Mouse (Mus musculus): ENCODE results near the gene Arhgap20.
A peak's percentile ranks its signal among the peaks of the same experiment; 100 is the strongest.

Arhgap20 gene

DNA sequence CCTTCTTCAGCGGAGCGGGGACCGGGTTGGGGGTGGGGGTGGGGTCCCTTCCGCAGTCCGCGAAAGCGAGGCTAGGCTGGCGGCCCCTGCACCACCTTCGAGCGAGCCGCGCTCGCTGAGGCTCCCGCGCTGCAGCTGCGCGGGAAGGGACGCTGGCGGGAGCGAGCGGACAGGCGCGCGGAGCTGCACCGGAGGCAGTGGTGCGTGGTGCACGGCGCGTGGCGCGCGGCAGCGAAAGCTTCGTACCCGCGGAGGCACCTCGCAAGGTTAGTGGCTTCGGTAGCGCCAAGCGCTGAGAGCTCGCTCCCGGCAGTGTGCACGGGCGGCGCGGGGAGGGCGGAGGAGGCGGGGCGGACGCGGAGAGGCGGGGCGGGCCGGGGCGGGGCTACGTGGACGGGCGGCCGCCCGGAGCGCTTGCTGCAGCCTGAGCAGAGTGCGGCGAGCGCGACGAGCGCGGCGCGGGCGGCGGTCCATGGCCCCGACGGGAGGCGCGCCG, at the start of gene Arhgap20:
Gene Arhgap20, plus strand, starts transcription at position 417 of the 496 bp plus-strand sequence.
- DNase-seq (ENCODE audit: low spot score) = peak; percentile 76

DNA sequence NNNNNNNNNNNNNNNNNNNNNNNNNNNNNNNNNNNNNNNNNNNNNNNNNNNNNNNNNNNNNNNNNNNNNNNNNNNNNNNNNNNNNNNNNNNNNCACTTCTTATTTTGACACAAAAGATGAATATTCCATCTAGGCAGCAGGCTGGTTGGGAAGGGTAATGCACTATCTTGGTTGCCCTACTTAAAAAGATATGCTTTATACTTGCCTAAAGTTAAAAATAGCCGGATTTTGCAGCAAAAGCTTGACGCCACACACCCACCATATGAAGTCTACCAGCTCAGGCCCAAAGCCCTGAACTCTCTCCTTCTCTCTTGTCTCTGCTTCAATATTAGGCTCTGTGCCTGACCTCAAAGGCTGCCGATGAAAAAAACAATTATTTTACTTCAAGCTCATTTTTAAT, 46.3 kb upstream of the Arhgap20 start:
- DNase-seq (ENCODE audit: low spot score) = no peak

DNA sequence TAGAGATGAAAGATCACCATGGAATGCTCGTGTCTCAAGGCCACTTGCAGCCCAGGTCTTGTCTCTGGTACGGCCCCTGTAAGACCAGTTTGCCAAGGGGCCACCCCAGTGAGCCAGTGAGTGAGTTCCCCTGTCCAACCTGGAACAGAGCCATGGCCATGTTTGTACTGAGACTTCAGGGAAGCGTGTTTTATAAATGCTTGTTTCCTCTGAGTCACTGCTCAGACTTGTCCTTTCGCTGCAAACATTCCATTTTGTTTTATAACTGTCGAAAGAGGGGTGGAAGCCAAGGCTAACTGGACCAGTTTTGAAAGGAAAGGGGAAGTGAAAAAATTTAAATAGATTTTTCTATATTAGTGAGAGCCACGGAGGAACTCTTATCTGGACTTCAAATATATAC, 37.2 kb upstream of the Arhgap20 start:
- no peak for DNase-seq (ENCODE audit: low spot score)

DNA sequence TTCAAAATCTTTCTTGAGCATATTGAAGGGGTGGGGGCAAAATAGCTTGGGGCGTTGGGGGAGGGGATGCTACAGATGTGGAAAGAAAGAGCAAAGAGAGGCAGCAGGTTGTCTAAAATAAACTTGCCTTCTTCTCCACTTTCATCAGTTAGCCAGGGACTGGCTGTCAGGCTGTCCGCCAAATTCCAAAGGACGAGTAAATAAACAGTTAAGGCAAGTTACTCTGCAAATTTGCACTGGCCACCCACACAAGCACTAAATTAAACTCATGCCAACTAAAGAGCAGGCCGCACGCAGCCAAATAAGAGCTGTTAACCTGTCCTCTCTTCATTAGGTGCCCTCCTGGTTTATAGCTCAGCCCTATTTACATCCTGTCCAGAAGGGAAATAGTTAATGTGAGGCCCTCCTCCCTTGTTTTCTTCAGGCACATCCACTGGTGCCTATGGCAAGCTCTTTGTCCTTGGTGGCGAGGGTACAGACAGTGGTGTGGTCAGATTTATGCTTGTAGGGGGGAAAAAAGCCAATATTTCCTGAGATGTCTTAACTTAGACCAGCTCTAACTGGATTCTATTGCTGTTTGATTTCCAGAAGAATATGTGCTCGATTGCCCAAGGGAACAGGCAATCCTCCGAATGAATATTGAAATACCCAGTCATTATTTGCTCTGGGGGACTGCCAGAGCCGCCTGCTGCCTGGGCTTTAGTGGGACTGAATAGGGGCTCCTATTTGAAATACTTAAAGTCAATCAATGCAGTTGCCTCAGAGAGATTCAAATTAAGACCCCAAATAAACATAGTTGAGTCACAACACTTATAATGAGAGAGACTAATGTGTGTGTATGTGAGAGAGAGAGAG, 29.7 kb upstream of the Arhgap20 start:
- no peak for DNase-seq (ENCODE audit: low spot score)

DNA sequence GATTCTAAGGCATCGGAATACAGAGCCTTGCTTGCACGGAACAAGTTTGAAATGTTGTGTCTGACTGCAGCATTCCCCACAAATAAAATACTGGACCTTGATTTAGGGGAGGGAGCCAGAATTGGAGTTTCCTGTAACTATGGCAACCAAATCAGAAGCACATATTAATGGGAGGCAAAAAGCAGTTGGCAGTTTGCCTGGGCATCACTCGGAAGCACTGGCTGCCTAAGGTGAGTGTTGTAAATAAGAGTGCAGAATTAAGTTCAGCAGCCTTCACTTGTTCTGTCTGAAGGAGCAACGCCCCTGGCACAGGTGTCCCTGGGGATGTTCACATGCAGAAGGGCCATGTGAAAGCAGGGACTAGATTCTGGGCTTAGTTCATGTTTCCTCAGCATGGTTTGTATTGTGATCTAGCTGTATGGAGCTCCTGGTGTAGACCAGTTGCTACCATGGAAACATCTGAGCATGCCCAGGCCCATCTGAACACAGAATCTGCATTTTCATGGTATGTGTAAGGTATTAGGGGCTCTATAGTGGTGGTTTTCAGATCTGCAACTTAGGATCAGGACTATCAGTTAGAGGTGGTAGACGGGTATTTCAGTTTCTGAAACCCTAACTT, 28.3 kb upstream of the Arhgap20 start:
- DNase-seq (ENCODE audit: low spot score) = no peak

DNA sequence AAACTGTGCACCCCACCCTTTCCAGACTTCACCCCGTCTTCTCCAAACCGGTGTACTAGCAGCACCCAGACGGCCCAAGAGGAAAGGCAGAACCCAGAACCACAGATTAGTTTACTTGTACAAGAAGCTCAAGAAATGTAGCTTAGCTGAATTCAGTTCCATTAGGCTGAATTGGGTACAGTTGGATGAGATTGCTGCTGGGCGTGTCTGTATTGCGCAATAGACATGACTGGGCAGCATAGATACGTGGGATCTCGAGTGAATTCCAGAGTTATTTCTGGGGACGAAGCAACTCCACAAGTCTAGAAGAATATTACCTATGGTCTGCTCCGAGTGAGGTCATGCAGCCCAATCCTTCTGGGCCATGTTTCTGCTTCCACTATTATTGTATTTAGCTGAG, 26.8 kb upstream of the Arhgap20 start:
- DNase-seq (ENCODE audit: low spot score) = no peak

DNA sequence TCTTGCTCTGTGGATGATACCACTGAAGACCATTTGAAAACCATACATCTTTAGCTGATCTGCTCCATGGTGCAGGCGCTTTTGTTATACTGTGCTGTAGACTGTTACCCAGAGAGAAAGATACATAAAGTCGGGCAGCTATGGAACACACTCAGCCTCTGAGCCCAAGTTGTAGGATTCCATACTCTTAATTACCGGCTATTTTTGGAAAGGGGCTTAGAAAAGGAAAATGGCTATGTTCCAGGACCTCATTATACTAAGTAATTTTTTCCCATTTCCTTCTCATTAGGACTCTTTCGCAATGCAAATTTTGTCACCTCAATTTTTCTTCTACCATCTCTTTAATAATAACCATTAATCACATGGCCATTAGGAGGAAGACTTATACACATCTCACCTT, 25.3 kb upstream of the Arhgap20 start:
- DNase-seq (ENCODE audit: low spot score) = no peak

DNA sequence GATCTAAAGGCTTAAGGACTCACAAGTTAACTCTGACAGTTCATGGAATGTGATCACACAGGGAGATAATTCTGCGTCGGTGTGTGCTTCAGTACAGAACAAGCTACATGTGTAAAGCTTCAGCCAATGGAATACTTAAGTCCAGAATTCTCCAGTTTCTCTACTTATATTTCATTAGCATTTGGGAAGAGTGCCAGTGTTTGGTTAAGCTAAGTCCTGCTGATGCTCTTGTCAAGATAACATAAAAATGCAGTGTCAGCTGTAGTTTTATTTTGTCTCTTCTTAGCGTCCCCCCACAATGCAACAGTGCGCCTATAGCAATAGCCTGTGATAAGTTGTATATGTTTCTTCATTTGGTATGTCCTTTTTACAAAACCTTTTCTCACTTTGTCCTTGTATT, 15.0 kb upstream of the Arhgap20 start:
- DNase-seq (ENCODE audit: low spot score) = no peak

DNA sequence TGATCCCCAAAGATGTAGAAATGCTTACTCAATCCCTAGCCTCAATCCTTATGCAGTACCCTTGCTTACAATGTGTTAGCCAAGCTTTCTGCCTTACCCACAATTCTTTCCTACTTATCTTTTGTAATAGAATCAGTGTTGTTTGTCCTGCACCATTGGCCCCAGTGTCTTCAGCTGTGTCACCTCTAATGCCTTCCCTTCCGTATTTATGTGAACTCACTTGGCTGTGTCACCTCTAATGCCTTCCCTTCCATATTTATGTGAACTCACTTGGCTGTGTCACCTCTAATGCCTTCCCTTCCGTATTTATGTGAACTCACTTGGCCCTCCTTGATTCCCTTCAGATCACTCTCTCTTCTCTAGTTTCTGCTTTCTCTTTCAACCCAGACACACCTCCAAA, 4.1 kb upstream of the Arhgap20 start:
- DNase-seq (ENCODE audit: low spot score) = no peak

DNA sequence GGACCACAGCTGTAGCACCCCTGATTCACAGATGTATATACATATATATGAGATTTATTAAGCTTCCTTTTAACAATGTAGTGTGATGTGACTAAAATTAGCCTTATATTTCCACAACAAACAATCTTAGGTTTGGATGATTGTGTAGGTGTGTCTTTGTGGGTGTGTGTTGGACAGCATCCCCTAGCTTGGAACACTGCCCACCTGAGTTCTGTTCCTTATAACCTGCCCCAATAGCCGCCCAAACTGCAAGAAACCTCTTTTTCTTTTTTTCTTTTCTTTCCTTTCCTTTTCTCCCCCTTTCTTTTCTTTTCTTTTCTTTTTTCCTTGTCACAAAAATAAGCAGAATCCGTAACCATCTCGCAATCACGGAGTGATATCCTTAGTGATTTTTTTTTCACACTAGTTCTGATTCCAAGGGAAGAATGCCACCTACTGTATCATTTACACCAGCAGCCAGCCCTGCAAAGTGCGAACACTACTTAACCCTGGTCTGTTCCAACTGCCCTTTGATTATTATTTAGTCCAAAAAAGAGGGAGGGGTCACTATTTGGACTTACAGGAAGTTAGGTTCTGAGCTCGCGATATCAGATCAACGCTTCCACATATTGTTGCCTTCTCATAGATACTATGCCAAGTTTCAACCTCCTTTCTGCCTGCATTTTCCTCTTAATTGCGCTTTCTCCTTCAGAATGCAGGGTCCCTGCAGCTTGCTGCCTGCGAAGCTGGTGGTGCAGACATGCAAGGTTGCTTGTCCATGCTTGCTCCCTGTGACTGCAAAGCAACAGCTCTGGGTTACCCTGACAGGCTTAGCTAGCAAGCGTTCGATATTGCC, 879 bp upstream of the Arhgap20 start:
- DNase-seq (ENCODE audit: low spot score) = peak; percentile 34

DNA sequence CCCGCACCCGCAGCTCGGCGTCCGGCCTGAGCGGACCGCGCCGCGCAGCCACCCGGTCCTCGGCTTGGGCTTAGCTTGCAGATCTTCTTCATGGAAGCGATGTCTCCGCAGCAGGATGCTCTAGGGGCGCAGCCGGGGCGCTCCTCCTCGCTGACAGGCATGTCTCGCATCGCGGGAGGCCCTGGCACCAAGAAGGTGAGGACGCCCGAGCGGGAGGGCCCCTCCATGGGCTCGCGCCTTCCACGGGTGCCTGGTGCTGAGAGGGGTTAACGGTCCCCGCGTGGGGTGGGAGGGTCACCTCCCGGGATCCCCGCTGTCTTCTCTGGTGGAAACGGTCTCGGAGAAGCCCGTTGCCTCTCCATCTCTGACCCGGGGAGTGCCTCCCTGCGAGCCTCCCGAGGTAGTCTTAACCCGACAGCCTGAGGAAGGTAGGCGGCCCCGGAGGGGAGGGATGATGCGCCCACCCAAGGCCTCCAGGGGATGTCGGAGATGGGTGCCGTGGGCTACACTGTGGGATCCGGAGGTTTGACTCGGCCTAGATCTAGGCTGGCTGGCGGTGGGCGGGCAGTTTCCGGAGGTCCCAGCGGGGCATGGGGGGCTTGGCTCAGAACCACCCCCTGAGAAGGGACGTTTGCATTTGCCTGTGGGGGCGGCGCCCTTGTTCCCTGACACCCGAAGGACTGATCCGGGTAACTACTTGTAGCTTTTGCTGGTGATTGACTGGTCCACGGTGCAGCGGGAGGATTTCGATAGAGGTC, 459 bp downstream of the Arhgap20 start:
- DNase-seq (ENCODE audit: low spot score) = peak; percentile 20

DNA sequence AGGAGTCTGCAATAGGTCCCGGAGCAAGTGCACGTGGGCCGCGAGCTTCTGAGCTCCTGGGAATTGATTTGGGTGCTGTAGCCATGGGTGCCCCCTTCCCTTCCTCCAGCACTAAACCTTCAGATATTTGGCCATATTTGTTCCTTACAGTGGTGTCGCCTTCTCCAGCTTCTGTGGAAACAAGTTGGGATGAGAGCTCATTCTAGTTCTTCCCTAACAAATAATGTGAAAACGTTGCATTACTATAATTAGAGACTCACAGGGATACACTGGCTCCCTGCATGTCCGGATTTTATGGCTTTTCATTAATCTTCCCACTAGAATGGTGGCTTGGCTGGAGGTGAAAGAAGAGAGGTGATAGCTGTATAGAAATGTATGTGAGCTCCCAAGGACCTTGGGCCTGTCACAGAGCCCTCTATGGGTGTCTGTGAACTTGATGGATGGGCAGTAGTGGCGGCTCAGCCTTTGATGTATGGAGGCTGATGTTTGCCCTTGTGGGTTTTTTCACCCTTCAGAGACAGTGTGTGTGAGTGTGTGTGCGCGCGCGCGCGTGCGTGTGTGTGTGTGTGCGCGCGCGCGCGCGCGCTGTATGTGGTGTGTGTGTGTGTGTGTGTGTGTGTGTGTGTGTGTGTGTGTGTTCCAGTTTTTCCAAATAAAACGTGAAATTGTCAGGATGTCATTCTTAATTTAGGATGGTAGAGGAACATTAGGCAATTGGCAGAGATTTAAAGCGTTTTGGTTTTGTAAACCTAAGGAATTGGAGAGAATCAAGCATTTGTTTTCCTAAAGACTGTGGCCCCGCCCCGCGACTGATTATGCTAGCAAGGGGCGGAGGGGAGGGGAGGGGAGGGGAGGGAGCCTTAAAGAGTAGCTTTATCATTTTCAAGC, 1.3 kb downstream of the Arhgap20 start:
- DNase-seq (ENCODE audit: low spot score) = peak; percentile 76

DNA sequence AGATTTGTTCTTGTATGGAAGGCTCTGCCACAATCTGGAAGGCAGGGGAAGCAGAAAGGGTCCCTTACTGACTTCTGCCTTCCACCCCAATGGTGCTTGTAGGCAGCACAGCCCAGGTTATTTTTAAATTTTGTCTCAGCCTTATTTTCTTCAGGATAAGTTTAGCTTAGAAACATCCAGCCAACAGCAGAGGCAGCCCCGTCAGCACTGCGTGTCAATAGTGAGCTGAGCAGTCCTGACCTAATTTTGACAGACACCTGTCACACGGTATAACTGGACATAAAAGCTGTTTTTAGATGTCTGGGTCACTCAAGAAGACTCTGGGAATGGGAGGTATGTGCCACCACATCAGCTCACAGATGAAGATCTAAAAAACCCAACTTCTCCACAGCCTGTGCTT, 9.1 kb downstream of the Arhgap20 start:
- DNase-seq (ENCODE audit: low spot score) = no peak

DNA sequence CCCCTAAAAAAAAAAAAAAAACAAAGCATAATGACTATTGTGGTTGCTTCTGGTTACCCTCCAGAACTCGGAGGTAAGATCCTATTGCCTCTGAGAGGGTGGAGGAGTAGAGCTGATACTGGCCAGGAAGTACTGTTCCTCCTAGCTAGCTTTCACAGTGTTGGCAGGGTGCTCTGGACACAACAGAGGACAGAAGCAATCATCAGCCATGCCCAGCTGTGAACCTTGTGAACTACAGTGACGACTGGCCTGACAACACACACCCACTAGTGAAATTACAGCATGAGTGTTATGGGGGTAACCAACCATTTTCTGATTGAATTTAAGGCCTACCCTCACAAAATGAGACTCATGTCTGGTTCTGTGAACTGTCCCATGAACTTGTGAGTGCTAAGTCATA, 11.3 kb downstream of the Arhgap20 start:
- no peak for DNase-seq (ENCODE audit: low spot score)

DNA sequence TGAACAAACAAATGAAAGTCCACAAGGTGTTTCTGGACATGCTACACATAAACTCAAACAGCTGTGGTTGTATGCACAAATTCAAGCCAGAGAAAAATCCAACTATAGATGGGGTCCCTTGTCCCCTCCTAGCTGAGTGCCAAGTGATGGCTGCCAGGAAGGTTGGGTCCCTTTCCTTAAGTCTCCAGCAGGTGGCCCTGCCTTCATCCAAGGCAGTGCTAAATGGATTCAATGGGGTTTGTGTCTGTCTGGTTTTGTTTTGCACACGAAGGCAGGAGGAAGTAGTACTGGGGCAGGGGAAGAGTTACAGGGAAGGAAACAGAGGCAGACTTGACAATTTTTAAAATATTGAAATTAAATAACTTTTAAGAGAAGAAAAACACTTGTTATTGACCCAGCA, 12.0 kb downstream of the Arhgap20 start:
- peak; percentile 71 for DNase-seq (ENCODE audit: low spot score)

DNA sequence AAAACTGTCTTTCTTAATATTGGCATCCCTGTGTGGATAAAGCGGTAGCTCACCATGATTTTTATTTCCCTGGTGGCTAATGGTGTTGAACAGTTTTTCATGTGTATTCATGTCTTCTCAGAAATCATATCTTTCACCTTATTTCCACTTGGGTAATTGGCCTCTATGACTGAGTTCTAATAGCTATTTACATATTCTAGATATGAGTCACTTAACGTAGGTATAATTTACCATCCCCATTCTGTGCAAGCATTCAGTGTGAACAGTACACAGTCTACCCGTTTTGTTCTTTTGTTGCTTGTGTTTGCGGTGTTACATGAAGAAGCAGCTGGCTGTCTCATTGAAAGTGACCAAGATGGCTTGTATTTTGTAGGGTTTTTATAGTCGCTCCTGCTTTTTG, 14.1 kb downstream of the Arhgap20 start:
- DNase-seq (ENCODE audit: low spot score) = no peak

DNA sequence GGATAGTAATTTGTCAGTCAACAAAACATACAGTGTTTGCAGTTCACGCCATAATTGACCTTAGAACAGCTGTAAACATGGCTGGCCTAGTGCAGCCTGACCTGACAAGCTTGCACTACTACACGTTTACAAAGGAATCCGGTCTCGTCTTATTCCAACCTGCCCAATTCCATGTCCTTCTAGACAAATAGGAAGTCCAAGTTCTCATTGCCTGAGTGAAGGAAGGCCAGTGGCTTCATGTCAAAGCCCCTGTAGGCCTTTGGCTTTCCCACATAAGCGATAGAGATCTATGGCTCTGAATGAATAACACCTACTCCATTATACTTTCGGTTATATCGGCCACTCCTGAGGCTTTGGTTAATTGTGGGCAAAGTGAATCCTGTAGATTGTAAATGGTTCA, 16.0 kb downstream of the Arhgap20 start:
- no peak for DNase-seq (ENCODE audit: low spot score)

DNA sequence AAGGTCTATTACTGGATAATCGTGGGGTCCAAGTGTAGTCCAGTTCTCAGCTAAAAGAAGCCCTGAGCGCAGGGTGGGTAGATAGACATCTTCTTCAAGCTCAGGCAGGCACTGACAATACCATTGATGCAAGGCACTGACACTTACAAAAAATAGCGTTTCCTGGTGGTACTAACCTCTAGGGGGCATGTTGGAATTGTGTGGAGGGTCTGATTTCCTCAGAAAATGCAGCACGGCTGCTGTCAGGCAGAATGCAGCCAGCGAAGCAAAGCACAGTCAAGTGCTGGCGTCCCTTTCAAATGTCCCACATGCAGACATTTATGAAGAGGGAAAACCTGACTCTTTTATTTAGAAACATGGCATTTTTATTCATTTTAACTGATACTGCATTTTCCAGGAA, 22.2 kb downstream of the Arhgap20 start:
- peak; percentile 56 for DNase-seq (ENCODE audit: low spot score)

DNA sequence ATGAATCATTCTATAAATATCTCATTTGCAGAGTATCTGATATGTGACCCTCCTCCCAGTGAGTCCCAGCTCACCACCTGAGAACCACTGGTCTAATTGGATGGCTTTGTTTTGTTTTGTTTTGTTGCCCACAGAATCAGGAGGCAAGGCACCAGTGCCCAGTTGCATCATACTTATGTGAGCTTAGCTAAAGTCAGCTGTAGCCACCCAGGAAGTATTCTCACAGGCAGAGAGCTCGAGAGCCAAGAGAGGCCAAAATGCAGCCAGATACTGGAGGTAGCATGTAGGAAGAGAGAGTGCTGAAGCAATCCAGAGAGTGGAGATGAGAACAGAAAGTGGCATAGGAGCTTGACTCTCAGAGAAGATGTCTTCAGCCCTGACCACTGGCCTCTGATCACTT, 23.3 kb downstream of the Arhgap20 start:
- DNase-seq (ENCODE audit: low spot score) = no peak

DNA sequence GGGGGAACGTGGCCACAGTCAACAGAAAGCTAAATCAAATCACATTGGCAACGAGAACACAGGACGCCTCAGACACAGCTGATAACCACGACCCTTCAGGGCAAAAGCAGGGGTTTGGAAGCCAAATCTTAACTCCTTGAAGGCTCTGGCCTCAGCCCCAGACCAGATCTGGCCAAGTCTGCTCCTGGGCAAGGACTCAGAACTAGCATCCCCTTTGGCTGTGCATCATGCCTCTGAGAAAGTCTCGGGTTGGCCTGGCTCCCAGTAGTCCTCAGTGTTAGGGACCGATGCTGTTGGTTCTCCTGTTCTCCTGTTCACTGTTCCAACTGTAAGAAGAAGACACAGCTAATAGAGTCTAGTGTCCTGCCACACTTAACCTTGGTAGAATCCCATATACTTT, 30.1 kb downstream of the Arhgap20 start:
- DNase-seq (ENCODE audit: low spot score) = no peak

DNA sequence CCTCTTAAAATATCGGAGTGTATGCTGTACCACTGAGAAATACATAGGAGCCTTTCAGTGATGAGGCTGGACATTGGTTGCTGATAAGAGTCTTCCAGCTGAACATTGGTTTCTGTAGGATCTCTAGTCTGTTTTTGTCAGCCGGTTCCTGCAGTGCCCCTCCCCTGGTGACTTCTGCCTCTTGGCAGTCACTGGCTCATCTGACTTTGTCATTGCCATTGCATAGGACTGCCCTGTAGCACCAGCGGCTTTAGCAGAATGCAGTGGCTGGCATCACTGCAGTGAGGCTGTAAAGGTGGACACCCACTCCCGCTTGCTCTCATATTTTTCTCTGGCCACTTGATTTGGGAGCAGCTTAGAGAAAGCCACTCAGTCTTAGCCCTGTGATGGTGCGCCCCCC, 33.1 kb downstream of the Arhgap20 start:
- DNase-seq (ENCODE audit: low spot score) = no peak
